Mouse (Mus musculus): Measurements from ENCODE around the gene Aatk. TPM values are rescaled to one million over a fixed set of nuclear protein-coding genes. Genes with fewer than 3 reads are reported as not detected.
A peak's percentile ranks its signal among the peaks of the same experiment; 100 is the strongest.

The Aatk gene
- total RNA-seq, 2 experiments from 2014 or later: 171 to 185 TPM

DNA sequence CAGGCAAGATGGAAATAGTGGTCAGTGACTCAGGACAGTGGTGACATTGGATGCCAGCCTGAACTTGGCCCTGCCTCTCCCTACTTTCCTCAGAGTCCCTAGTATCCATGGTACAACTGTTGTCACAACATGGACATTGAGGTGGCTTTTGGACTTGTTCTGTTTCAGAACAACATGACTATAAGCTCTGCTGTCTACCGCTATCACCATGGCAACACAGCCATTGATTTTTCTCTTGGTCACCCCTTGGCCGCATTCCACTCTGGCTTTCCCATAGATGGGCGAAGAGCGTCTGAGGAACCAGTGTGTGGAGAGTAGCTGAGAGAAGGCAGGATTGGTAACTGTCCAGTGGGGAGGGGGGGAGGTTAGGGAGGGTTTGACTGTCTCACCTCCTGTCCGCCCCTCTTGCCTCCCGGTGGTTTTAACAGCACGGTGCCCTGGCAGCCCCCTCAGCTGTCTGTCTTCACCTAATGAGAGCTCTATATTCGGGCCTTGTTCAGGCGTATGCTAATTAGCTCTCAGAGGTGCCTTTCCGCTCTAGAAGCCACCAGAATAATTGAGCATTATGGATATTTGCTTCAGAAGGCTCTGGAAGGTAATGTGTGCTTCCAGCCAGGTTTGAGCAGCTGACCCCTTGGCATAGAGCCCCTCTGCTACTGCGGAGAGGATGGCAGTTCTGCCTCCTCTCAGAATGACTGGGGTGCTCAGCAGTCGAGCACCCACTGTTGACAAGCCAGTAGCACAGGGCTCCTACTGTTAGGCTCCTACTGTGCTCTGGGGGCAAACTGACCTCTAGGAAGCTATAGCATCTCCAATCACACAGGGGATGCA is 76.7 kb downstream of the Aatk start:
- intact Hi-C loops (cut with DNase I): no loop called here
- DNase-seq (ENCODE audit: low spot score in 2 of 2): no peak

DNA sequence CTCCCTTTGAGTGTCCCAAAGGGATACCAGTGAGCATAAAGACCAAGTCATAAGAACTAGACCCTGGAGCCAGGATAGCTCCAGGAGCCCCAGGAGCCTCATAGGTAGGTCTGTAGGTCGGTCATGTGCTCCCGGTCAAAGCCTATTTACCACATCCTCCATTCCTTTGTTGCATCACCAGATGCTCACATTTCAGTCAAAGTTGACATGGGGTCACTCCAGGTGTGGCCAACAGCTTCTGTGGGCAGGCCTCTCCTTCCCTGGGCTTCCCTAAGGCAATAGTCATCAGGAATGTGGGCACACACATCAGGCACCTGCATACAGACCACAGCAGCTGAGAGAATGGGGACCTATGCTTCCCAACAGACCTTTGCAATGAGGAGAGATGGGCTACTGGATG is 79.1 kb downstream of the Aatk start:
- no peak for DNase-seq (ENCODE audit: low spot score in 2 of 2)

DNA sequence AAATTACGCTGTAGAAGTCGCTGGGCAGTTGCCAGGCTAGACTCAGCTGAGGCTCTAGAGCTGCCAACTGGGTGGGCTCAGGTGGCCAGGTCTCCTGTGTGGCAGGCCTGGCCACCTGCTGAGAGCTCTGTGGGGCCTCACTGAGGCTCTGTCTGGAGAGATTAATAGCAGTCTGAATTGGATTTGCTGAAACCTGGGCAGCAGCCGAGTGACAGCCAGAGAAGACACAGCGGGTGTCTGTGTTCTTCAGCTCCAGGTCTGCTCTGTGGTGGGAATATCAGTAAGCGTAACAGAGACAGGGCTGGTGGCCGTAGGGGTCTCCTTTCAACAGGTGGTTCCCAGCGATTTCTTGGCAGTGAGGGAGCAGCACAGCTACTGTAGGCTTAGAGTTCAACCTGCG is 79.6 kb downstream of the Aatk start:
- DNase-seq (ENCODE audit: low spot score in 2 of 2): no peak
- intact Hi-C loops (cut with DNase I): no loop called here

More for the DNA sequence above, 79.1 kb downstream of the Aatk start:
- intact Hi-C loops (cut with DNase I): no loop called here

DNA sequence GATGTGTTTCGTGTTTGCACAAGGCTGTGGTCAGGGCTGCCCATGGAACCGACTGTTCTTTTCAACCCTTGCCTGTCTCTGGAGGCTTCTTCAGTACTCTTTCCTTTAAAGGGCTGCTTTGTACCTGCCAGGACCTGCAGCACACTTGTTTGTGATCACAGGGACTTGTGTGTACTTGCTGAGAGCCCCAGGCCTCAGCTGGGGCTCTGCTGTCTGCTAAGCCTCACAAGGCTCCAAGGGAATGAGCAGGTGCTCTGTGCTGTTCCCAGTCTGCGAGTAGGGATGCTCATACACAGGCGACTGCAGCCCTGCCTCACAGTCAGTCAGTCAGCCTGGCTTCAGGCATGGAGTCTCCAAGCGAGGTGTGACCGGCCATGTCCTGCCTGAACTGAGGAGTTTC is 80.7 kb downstream of the Aatk start:
- no peak for DNase-seq (ENCODE audit: low spot score in 2 of 2)
- intact Hi-C loops (cut with DNase I): no loop called here

DNA sequence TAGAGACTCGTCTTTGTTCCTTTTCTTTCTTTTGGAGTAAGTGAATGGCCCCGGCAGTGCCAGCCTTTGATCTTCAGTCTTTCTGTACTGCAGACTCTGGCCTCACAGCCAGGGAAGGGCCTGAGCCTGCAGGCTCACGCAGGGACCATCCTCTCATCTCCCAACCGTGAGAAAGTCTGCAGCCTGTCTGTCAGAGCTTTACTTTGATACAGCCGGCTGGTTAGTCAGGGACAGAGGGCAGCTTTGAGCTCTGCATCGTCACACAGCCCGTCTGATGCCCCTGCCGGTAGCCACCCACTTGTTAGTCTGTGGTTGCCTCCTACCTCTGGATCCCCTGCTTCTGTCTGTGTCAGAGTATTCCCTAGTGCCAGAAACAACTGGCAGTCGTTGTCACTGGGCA is 81.9 kb downstream of the Aatk start:
- intact Hi-C loops (cut with DNase I): no loop called here
- no peak for DNase-seq (ENCODE audit: low spot score in 2 of 2)

DNA sequence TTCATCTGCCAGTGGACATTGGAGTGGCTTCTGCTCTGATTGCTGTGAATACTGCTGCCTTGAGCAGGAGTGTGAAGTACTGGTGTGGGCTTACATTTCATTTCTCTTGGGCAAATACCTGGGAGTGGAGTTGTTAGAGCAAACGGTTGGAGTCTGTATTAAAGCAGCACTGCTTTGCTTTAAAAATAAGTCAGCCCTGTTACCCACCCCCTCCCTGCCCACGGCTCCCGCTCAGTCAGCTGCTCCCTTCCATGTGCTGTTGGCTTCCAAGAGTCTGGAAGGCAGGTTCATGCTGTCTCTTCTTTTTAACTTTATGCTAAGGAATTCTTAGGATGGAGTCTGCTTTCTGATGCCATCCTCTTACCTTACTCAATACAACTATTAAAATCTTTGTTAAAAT is 85.5 kb downstream of the Aatk start:
- DNase-seq (ENCODE audit: low spot score in 2 of 2): no peak
- intact Hi-C loops (cut with DNase I): no loop called here

DNA sequence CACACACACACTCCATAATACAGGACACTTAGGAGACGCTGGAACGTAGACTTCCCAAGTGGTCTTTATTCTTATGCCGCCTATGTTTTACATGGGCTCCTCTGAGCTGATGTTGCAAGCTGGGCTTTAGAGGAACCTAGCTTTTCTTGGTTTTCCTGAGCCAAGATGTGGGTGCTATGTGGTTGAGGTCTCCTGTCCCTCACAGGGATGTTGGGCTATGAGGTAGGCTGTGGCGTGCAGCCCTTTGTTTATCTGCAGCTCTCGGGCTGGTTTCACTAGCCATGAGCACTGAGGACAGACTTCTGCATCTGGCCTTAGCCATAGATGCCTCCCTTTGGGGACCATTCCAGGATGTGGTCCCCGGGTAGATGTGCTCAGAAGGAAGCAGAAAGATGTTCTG is 86.3 kb downstream of the Aatk start:
- DNase-seq (ENCODE audit: low spot score in 2 of 2): no peak
- intact Hi-C loops (cut with DNase I): no loop called here

DNA sequence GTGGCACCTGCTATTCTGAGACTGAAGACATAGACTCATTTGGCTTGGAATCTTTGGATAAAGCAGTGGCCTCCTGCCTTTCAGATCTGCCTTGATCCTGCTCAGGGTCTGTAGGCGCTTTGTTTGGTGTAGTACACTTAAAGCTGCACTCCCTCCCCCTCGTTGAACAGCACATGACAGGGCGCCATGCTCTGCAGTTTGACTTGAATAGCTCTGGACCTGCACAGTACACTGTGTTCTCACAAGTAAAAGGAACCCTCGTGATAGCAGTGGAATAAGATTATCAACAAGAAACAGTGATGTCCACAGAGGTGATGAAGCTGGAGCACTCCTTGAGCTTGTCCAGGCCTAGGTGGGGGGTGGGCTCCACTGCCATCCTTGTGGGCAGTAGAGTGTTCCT is 87.3 kb downstream of the Aatk start:
- DNase-seq (ENCODE audit: low spot score in 2 of 2): peak in 1 of 2 experiments; percentile 69
- intact Hi-C loops (cut with DNase I): no loop called here

DNA sequence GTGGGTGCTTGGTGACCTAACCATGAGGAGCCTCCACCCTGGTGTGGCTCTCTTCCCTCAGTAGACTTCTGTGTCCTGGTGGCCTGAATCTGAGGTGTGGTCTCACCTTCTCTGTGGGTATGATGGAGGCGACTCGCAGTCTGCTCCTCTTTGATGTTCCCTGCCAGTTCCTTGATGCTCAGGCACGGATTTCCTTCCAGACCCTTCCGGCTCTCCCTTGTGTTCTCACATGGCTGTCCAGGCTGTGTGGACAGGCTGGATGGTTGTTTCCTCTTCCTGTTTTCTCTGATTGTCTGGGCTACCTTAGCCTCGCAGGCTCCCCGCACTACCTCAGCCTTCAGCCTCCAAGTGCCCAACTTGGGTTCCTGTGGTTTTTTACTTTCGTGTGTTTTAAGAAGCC is 88.1 kb downstream of the Aatk start:
- intact Hi-C loops (cut with DNase I): no loop called here

More for the DNA sequence above, 88.1 kb downstream of the Aatk start:
- DNase-seq (ENCODE audit: low spot score in 2 of 2): no peak

Small RNA genes lying within 50 kb of the gene (microRNA-seq; reads per million reads assigned to microRNA genes)
- gene Gm25948: 0 reads per million in 2 experiments
- gene Mir3065: 0 reads per million in 2 experiments
- 0 reads per million in 2 experiments for gene Mir338

Other genes with a start within 250 kb of the Aatk start
- gene Chmp6, start 133.7 kb downstream of the Aatk start, total RNA-seq (2021): 10 to 100 TPM; 37.0 to 47.7 TPM
- 100 to 1,000 TPM; 197 to 200 TPM for gene Baiap2, start 104.4 kb downstream of the Aatk start, total RNA-seq (2021)
- gene Cep131, start 39.7 kb upstream of the Aatk start, total RNA-seq (2021): 10 to 100 TPM; 29.5 to 41.7 TPM
- gene Tepsin, start 51.6 kb upstream of the Aatk start, total RNA-seq (2021): 10 to 100 TPM; 18.4 to 18.7 TPM
- gene Ndufaf8, start 51.8 kb upstream of the Aatk start, total RNA-seq (2021): 10 to 100 TPM; 35.3 to 39.1 TPM
- gene Slc38a10, start 104.2 kb upstream of the Aatk start, total RNA-seq (2021): 10 to 100 TPM; 94.9 to 95.2 TPM
- gene Bahcc1, start 185.8 kb upstream of the Aatk start, total RNA-seq (2021): 10 to 100 TPM; 16.4 to 17.6 TPM

All from left cerebral cortex, postnatal 14 days (tissue).